Mouse (Mus musculus) stomach, postnatal 0 days (tissue): ENCODE measurements around the gene Trim75. TPM values are rescaled to one million over a fixed set of nuclear protein-coding genes. Genes with fewer than 3 reads are reported as not detected.

Source experiments
- ATAC-seq: fragments of 200-750 bp; cut with Nextera tagmentation; 2 replicates; pipeline ENCODE4 v1.8.0; 2017; ENCODE audit not compliant: low FRiP score, low TSS enrichment
- DNase-seq: peaks from one replicate; pipeline ENCODE4 v3.0.0-alpha.2; 2016; ENCODE audit warnings: low spot score
- H3K27ac ChIP-seq: fragments of 300-500 bp; sonication (generic); replicated peaks from 2 replicates; pipeline ENCODE4 v1.5.1; 2014; ENCODE audit warnings: mild to moderate bottlenecking, control low read depth
- H3K27me3 ChIP-seq: fragments of 300-500 bp; sonication (generic); 2 replicates; pipeline ENCODE4 v1.6.1; 2014; ENCODE audit warnings: low read length; ENCODE audit not compliant: control insufficient read depth, insufficient read depth
- H3K36me3 ChIP-seq: fragments of 300-500 bp; sonication (generic); 2 replicates; pipeline ENCODE4 v1.6.1; 2014; ENCODE audit warnings: low read length, mixed read lengths; ENCODE audit not compliant: control insufficient read depth, insufficient read depth
- H3K4me1 ChIP-seq: fragments of 300-500 bp; sonication (generic); replicated peaks from 2 replicates; pipeline ENCODE4 v1.6.1; 2014; ENCODE audit warnings: antibody characterized with exemption; ENCODE audit not compliant: control insufficient read depth, insufficient read depth
- H3K4me2 ChIP-seq: fragments of 300-500 bp; sonication (generic); replicated peaks from 2 replicates; pipeline ENCODE4 v1.6.1; 2014; ENCODE audit warnings: low read depth, mild to moderate bottlenecking, control low read depth, moderate library complexity
- H3K4me3 ChIP-seq: fragments of 300-500 bp; sonication (generic); 2 replicates; pipeline ENCODE4 v1.5.1; 2014; ENCODE audit warnings: low read depth, low read length, control low read depth
- H3K9ac ChIP-seq: fragments of 300-500 bp; sonication (generic); 2 replicates; pipeline ENCODE4 v1.6.1; 2014; ENCODE audit warnings: mild to moderate bottlenecking, low read length, control low read depth, mixed read lengths
- H3K9me3 ChIP-seq: fragments of 300-500 bp; sonication (generic); 2 replicates; pipeline ENCODE4 v1.6.1; 2016; ENCODE audit warnings: low read length; ENCODE audit not compliant: control insufficient read depth
- CTCF ChIP-seq: IDR thresholded peaks from 2 replicates; pipeline ENCODE4 v1.5.1; 2016; ENCODE audit warnings: antibody characterized with exemption, low read depth, mild to moderate bottlenecking, moderate library complexity
- EP300 ChIP-seq: optimal IDR thresholded peaks from 2 replicates; pipeline ENCODE3; 2016; ENCODE audit warnings: antibody characterized with exemption
- WGBS: fragments of 180-500 bp; shearing (Covaris S2); extraction: QIAGEN DNeasy Blood & Tissue Kit; methylation state at CpG from one replicate; pipeline ENCODE4 v1.1.7; 2014; 5-methylcytosine and 5-hydroxymethylcytosine counted together
- polyA plus RNA-seq: library from polyadenylated mRNA; unstranded; fragments of >200 nt; fragmentation: Nextera tagmentation; extraction: Ambion mirVana; gene quantifications from 2 replicates; pipeline ENCODE4 v1.2.1, GENCODE M21; 2015

The Trim75 gene
- polyA plus RNA-seq, 1 experiment from 2014 or later, result not detected

DNA sequence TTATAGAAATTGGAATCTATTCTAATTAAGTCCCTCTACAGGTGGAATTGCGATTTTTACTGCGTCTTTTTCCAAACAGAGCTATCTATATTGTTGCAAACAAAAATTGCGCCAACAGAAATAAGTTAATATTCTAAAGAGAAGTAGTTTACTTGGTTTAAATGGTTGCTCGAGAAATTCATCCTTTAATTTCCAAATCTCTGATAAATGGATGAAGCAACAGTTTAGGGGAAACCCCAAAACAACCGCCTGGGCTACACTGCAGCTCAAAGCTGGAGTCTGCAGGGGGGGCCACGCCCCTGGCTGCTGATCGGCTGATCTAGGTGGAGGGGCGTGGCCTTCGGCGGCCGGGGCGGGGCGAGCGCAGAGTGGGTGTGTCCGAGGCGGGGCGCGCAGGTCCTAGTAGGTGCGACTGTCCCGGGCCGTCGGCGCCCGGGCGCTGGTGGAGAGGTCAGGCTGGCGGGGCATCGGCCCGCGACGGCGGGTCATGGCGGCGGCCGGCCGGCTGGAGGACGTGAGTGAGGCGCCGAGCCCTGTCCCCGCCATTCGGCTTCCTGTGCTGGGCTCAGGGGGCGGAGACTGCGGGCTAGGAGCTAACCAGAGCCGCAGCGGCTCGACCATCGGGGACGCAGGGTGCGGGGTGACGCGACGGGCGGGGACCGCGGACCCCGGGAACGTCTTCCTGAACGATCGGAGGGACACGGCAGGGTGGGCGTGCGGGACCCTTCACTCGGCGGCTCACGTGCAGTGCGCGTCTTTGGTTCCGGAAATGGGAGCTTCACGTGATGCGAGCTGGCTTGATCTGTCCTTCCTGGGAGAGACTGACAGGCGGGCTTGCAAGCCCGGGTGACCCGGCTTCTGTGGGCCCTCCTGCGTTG, 40.6 kb downstream of the Trim75 start, which contains the start of gene Tmem192:
Gene Tmem192 (plus strand): TSS at position 366 of the 878 bp plus-strand sequence.
- under 1% methylated on average over 69 of the region's 73 CpGs for WGBS
- Histone ChIP-seq H3K9me3 (no peaks in the 10 kb centered on the region), H3K4me1 (no peaks in the 10 kb centered on the region), H3K9ac (peak within 1 kb of the TSS; percentile 75), H3K4me3 (peak within 1 kb of the TSS; percentile 85), H3K27me3 (peaks cover 1% of the 10 kb centered on the region; the same call in 1 of the 2 replicates), H3K4me2 (peak within 1 kb of the TSS; percentile 64), H3K27ac (peak within 1 kb of the TSS; percentile 89), H3K36me3 (no peaks in the 10 kb centered on the region)
- peak; percentile 40 for TF ChIP-seq CTCF
- no peak for TF ChIP-seq EP300
- peak; percentile 97 for ATAC-seq
- DNase-seq, result peak; percentile 95

DNA sequence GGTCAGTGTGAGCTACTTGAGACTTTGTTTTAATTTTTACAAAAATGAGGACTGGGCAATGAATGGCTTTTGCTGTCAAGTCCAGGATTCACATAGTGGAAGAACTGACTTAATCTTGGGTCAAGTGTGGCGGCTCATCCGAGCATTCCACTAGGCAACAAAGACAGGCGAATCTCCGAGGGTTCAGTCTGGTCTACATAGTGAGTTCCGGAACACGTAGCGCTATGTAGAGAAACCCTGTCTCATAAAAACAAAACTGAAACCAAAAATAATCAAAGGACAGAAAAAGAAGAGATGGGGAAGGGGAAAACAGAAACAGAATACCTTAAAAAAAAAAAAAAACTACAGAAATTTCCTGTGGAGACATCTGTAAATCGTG, 41.2 kb downstream of the Trim75 start:
- DNase-seq (no peak), ATAC-seq (no peak)
- Histone ChIP-seq H3K9me3 (no peaks in the 10 kb centered on the region), H3K9ac (no peak overlapping the region), H3K4me3 (peak overlapping the region; percentile 85), H3K27me3 (peaks cover 2% of the 10 kb centered on the region; the same call in 1 of the 2 replicates), H3K4me2 (peak overlapping the region; percentile 64), H3K36me3 (no peaks in the 10 kb centered on the region), H3K27ac (no peak overlapping the region), H3K4me1 (no peaks in the 10 kb centered on the region)
- TF ChIP-seq CTCF (no peak), EP300 (no peak)
- 45% methylated on average over 8 of the region's 8 CpGs for WGBS

GRCm38 (mm10) chr8:64945606-64946005, 42.0 kb downstream of the Trim75 start:
- no peak for ATAC-seq
- 76% methylated on average over 7 of the region's 7 CpGs for WGBS

GRCm38 (mm10) chr8:64944831-64945230, 42.8 kb downstream of the Trim75 start:
- ATAC-seq, result no peak
- Histone ChIP-seq H3K9me3 (no peaks in the 10 kb centered on the region), H3K9ac (no peak overlapping the region), H3K27me3 (peaks cover 2% of the 10 kb centered on the region; the same call in 1 of the 2 replicates), H3K4me3 (no peak overlapping the region), H3K27ac (no peak overlapping the region), H3K4me1 (no peaks in the 10 kb centered on the region), H3K4me2 (no peak overlapping the region), H3K36me3 (no peaks in the 10 kb centered on the region)
- DNase-seq, result no peak
- whole genome bisulfite sequencing, result 33% methylated on average over 5 of the region's 5 CpGs
- peak; percentile 62 for TF ChIP-seq CTCF
- TF ChIP-seq EP300, result no peak

More at GRCm38 (mm10) chr8:64945606-64946005, 42.0 kb downstream of the Trim75 start:
- peaks cover 2% of the 10 kb centered on the region; the same call in 1 of the 2 replicates for H3K27me3 ChIP-seq
- no peak for DNase-seq
- H3K4me1 ChIP-seq, result no peaks in the 10 kb centered on the region
- H3K36me3 ChIP-seq, result no peaks in the 10 kb centered on the region
- no peak overlapping the region for H3K27ac ChIP-seq
- no peak overlapping the region for H3K4me2 ChIP-seq
- no peak overlapping the region for H3K9ac ChIP-seq
- TF ChIP-seq CTCF (no peak), EP300 (no peak)
- H3K4me3 ChIP-seq, result no peak overlapping the region
- H3K9me3 ChIP-seq, result no peaks in the 10 kb centered on the region

DNA sequence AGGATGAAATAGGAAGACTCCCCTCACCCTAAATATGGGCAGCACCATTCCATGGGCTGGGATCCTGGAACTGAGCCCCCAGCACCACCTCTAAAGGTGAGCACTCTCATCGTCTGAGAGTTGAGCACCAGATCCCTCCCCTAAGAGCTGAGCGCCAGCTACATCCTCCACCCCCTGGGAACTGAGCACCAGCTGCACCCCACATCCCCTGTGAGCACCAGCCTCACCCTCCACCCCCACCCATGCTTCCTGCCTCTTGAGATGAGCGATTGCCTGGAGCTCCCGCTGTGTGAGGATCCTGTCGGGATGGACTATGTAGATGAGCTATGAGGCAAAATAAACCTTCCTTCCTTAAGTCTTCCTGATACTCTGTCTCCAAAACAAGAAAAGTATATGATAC, 44.7 kb downstream of the Trim75 start:
- H3K27ac ChIP-seq, result no peak overlapping the region
- H3K9ac ChIP-seq, result no peak overlapping the region
- H3K36me3 ChIP-seq, result no peaks in the 10 kb centered on the region
- TF ChIP-seq EP300 (no peak), CTCF (no peak)
- no peak for DNase-seq
- no peaks in the 10 kb centered on the region for H3K4me1 ChIP-seq
- peaks cover 2% of the 10 kb centered on the region; the same call in 1 of the 2 replicates for H3K27me3 ChIP-seq
- no peak overlapping the region for H3K4me3 ChIP-seq
- no peak overlapping the region for H3K4me2 ChIP-seq
- 20% methylated on average over 5 of the region's 5 CpGs for WGBS
- no peaks in the 10 kb centered on the region for H3K9me3 ChIP-seq
- no peak for ATAC-seq

- peak; percentile 64 for ATAC-seq
- no peak overlapping the region for H3K9ac ChIP-seq
- peak; percentile 98 for TF ChIP-seq CTCF
- no peak for TF ChIP-seq EP300
These were observed 46.1 kb downstream of the Trim75 start for GRCm38 (mm10) chr8:64941495-64941894.

More at GRCm38 (mm10) chr8:64941495-64941894, 46.1 kb downstream of the Trim75 start:
- Histone ChIP-seq H3K27ac (no peak overlapping the region), H3K4me3 (no peak overlapping the region), H3K36me3 (no peaks in the 10 kb centered on the region), H3K27me3 (peaks cover 2% of the 10 kb centered on the region; the same call in 1 of the 2 replicates), H3K9me3 (no peaks in the 10 kb centered on the region), H3K4me2 (no peak overlapping the region), H3K4me1 (no peaks in the 10 kb centered on the region)
- DNase-seq, result peak; percentile 74
- WGBS, result 14% methylated on average over 9 of the region's 9 CpGs
